Mouse (Mus musculus) heart, adult 2 months (tissue): ENCODE measurements around the gene Atp6v1b1. TPM values are rescaled to one million over a fixed set of nuclear protein-coding genes. Genes with fewer than 3 reads are reported as not detected.

Experiments used
- DNase-seq, 2 experiments: peaks; one replicate each; pipeline ENCODE4 v3.0.0; 2021
- H3K27ac ChIP-seq: fragments of 200-600 bp; 2 replicates; pipeline ENCODE4 v1.8.1; 2022
- H3K27me3 ChIP-seq: fragments of 200-500 bp; 2 replicates; pipeline ENCODE4 v1.6.1; 2012; ENCODE audit warnings: mild to moderate bottlenecking, low read length, inconsistent platforms, mixed read lengths; ENCODE audit not compliant: control insufficient read depth, insufficient read depth
- H3K36me3 ChIP-seq: fragments of 200-500 bp; 2 replicates; pipeline ENCODE4 v1.6.1; 2012; ENCODE audit warnings: low read length, inconsistent platforms; ENCODE audit not compliant: control insufficient read depth, insufficient read depth
- H3K4me1 ChIP-seq: fragments of 200-500 bp; 2 replicates; pipeline ENCODE4 v1.6.1; 2011; ENCODE audit warnings: low read length; ENCODE audit not compliant: control insufficient read depth, insufficient read depth
- H3K4me3 ChIP-seq: fragments of 200-600 bp; 2 replicates; pipeline ENCODE4 v1.8.1; 2022
- H3K79me2 ChIP-seq: fragments of 200-500 bp; replicated peaks from 2 replicates; pipeline ENCODE4 v1.6.1; 2012; ENCODE audit warnings: mild to moderate bottlenecking, inconsistent platforms, low read length, moderate library complexity, mixed read lengths; ENCODE audit not compliant: control insufficient read depth, insufficient read depth
- H3K9ac ChIP-seq: fragments of 200-500 bp; 2 replicates; pipeline ENCODE4 v1.6.1; 2012; ENCODE audit warnings: low read depth, mild to moderate bottlenecking, control low read depth, inconsistent platforms, low read length, mixed read lengths
- CTCF ChIP-seq: fragments of 200-600 bp; IDR thresholded peaks from 2 replicates; pipeline ENCODE4 v1.8.1; 2022; ENCODE audit warnings: antibody characterized with exemption, mild to moderate bottlenecking, moderate library complexity
- EP300 ChIP-seq: fragments of 200-500 bp; IDR thresholded peaks from 2 replicates; pipeline ENCODE4 v1.6.1; 2011; ENCODE audit warnings: low read depth, low read length, control low read depth; ENCODE audit not compliant: insufficient read depth
- POLR2A ChIP-seq: fragments of 200-500 bp; IDR thresholded peaks from 2 replicates; pipeline ENCODE4 v1.6.1; 2011; ENCODE audit warnings: mild to moderate bottlenecking, low read depth, low read length, control low read depth; ENCODE audit not compliant: insufficient read depth
- WGBS: fragments of 180-500 bp; shearing (Covaris S2); methylation state at CpG from one replicate; pipeline ENCODE4 v1.1.7; 2018; 5-methylcytosine and 5-hydroxymethylcytosine counted together
- intact Hi-C: fragments of 180-260 bp; cut with DNase I; formaldehyde crosslinking; loops from one replicate; pipeline ENCODE4 v1.15.1; 2025
- polyA plus RNA-seq: library from polyadenylated mRNA; depleted of rRNA; stranded (reverse); fragments of >200 nt; gene quantifications from 2 replicates; pipeline ENCODE4 v1.2.3, GENCODE M21; 2012
- total RNA-seq, 2 experiments: library from RNA; stranded (reverse); gene quantifications; 2 replicates each; pipeline ENCODE4 v1.2.3; 2021

Gene Atp6v1b1
- total and polyA plus RNA-seq, 3 experiments, result 1.4 TPM; not detected in 2

- Histone ChIP-seq H3K27ac (no peak overlapping the region), H3K9ac (no peak overlapping the region), H3K36me3 (no peaks in the 10 kb centered on the region), H3K4me3 (no peak overlapping the region), H3K79me2 (no peaks in the 10 kb centered on the region), H3K4me1 (no peaks in the 10 kb centered on the region), H3K27me3 (peaks cover 32% of the 10 kb centered on the region)
- no peak for DNase-seq
- 2% methylated on average over 11 of the region's 11 CpGs for WGBS
- TF ChIP-seq CTCF (no peak), EP300 (no peak), POLR2A (no peak)
- intact Hi-C loops, result no loop called here
Observed at GRCm38 (mm10) chr6:83701001-83701400, 41.8 kb upstream of the Atp6v1b1 start.

GRCm38 (mm10) chr6:83702146-83702999 is 40.4 kb upstream of the Atp6v1b1 start:
- Histone ChIP-seq H3K27me3 (peaks cover 29% of the 10 kb centered on the region), H3K4me3 (no peak overlapping the region)
- 3% methylated on average over 53 of the region's 53 CpGs for WGBS

GRCm38 (mm10) chr6:83703000-83703721 is 39.6 kb upstream of the Atp6v1b1 start:
- H3K4me1 ChIP-seq, result no peaks in the 10 kb centered on the region
- H3K36me3 ChIP-seq, result no peaks in the 10 kb centered on the region
- H3K79me2 ChIP-seq, result no peaks in the 10 kb centered on the region
- intact Hi-C loops, result no loop called here
- H3K27me3 ChIP-seq, result peaks cover 27% of the 10 kb centered on the region
- DNase-seq, result no peak
- no peak overlapping the region for H3K27ac ChIP-seq
- WGBS, result 4% methylated on average over 27 of the region's 27 CpGs
- H3K9ac ChIP-seq, result no peak overlapping the region
- no peak overlapping the region for H3K4me3 ChIP-seq
- TF ChIP-seq CTCF, result no peak
- no peak for TF ChIP-seq POLR2A
- TF ChIP-seq EP300, result no peak

More at GRCm38 (mm10) chr6:83702146-83702999, 40.4 kb upstream of the Atp6v1b1 start:
- DNase-seq, result no peak
- H3K36me3 ChIP-seq, result no peaks in the 10 kb centered on the region
- TF ChIP-seq CTCF, result no peak
- no peak for TF ChIP-seq POLR2A
- no peak for TF ChIP-seq EP300
- H3K9ac ChIP-seq, result no peak overlapping the region
- H3K79me2 ChIP-seq, result no peaks in the 10 kb centered on the region
- H3K4me1 ChIP-seq, result no peaks in the 10 kb centered on the region
- no peak overlapping the region for H3K27ac ChIP-seq
- intact Hi-C loops, result no loop called here

GRCm38 (mm10) chr6:83703722-83704078 is 39.1 kb upstream of the Atp6v1b1 start:
- 5% methylated on average over 10 of the region's 10 CpGs for WGBS
- H3K4me1 ChIP-seq, result no peaks in the 10 kb centered on the region
- H3K4me3 ChIP-seq, result no peak overlapping the region
- no peak overlapping the region for H3K9ac ChIP-seq
- TF ChIP-seq POLR2A, result no peak
- intact Hi-C loops, result no loop called here
- H3K79me2 ChIP-seq, result no peaks in the 10 kb centered on the region
- no peaks in the 10 kb centered on the region for H3K36me3 ChIP-seq
- H3K27ac ChIP-seq, result no peak overlapping the region
- DNase-seq, result no peak
- peaks cover 24% of the 10 kb centered on the region for H3K27me3 ChIP-seq

- H3K4me1 ChIP-seq, result no peaks in the 10 kb centered on the region
- H3K9ac ChIP-seq, result no peak overlapping the region
- TF ChIP-seq EP300 (no peak), POLR2A (no peak), CTCF (no peak)
- H3K27me3 ChIP-seq, result peaks cover 23% of the 10 kb centered on the region
- no peaks in the 10 kb centered on the region for H3K79me2 ChIP-seq
- no peaks in the 10 kb centered on the region for H3K36me3 ChIP-seq
- intact Hi-C loops, result no loop called here
- WGBS, result 13% methylated on average over 1 of the region's 1 CpGs
- no peak for DNase-seq
- H3K27ac ChIP-seq, result no peak overlapping the region
- H3K4me3 ChIP-seq, result no peak overlapping the region
Observed at GRCm38 (mm10) chr6:83704294-83704693, 38.5 kb upstream of the Atp6v1b1 start.

GRCm38 (mm10) chr6:83704701-83705100 is 38.1 kb upstream of the Atp6v1b1 start:
- no peak for DNase-seq
- H3K4me3 ChIP-seq, result no peak overlapping the region
- no peak for TF ChIP-seq CTCF
- no peak for TF ChIP-seq POLR2A
- no peak for TF ChIP-seq EP300
- H3K9ac ChIP-seq, result no peak overlapping the region
- no peaks in the 10 kb centered on the region for H3K4me1 ChIP-seq
- H3K79me2 ChIP-seq, result no peaks in the 10 kb centered on the region
- H3K36me3 ChIP-seq, result no peaks in the 10 kb centered on the region
- H3K27me3 ChIP-seq, result peaks cover 27% of the 10 kb centered on the region
- intact Hi-C loops, result no loop called here
- 29% methylated on average over 5 of the region's 5 CpGs for WGBS
- no peak overlapping the region for H3K27ac ChIP-seq
